Mouse (Mus musculus) kidney, adult 2 months (tissue): ENCODE measurements around the gene Gch1. TPM values are rescaled to one million over a fixed set of nuclear protein-coding genes. Genes with fewer than 3 reads are reported as not detected.
A peak's percentile ranks its signal among the peaks of the same experiment; 100 is the strongest.

ENCODE experiments used
- DNase-seq: peaks from one replicate; pipeline ENCODE4 v3.0.0; 2021
- H3K27ac ChIP-seq: fragments of 200-500 bp; 2 replicates; pipeline ENCODE4 v1.5.1; 2012; ENCODE audit warnings: low read depth, low read length, control low read depth, inconsistent platforms; ENCODE audit not compliant: insufficient read depth
- H3K27me3 ChIP-seq: fragments of 200-500 bp; replicated peaks from 2 replicates; pipeline ENCODE4 v1.6.1; 2012; ENCODE audit warnings: mild to moderate bottlenecking, moderate library complexity, low read length, inconsistent platforms; ENCODE audit not compliant: control insufficient read depth, insufficient read depth
- H3K36me3 ChIP-seq: fragments of 200-500 bp; 2 replicates; pipeline ENCODE4 v1.6.1; 2012; ENCODE audit warnings: mild to moderate bottlenecking, moderate library complexity, low read length, inconsistent platforms; ENCODE audit not compliant: control insufficient read depth, insufficient read depth
- H3K4me1 ChIP-seq: fragments of 200-500 bp; 2 replicates; pipeline ENCODE4 v1.6.1; 2011; ENCODE audit warnings: low read length; ENCODE audit not compliant: control insufficient read depth, insufficient read depth
- H3K4me3 ChIP-seq: fragments of 200-500 bp; 2 replicates; pipeline ENCODE4 v1.5.1; 2011; ENCODE audit warnings: mild to moderate bottlenecking, low read depth, low read length, control low read depth; ENCODE audit not compliant: insufficient read depth
- CTCF ChIP-seq: fragments of 200-500 bp; conservative IDR thresholded peaks from 2 replicates; pipeline ENCODE4 v1.5.1; 2011; ENCODE audit warnings: low read depth, mild to moderate bottlenecking, control low read depth, low read length, moderate library complexity, mixed read lengths; ENCODE audit not compliant: insufficient read depth, insufficient read length
- POLR2A ChIP-seq: fragments of 200-500 bp; IDR thresholded peaks from one replicate; pipeline ENCODE4 v1.6.1; 2011; ENCODE audit warnings: low read depth, low read length, control low read depth
- WGBS: fragments of 180-500 bp; shearing (Covaris S2); methylation state at CpG from one replicate; pipeline ENCODE4 v1.1.7; 2018; 5-methylcytosine and 5-hydroxymethylcytosine counted together
- polyA plus RNA-seq: library from polyadenylated mRNA; depleted of rRNA; stranded (reverse); fragments of >200 nt; gene quantifications from 2 replicates; pipeline ENCODE4 v1.2.3, GENCODE M21; 2012

Gene Gch1
- polyA plus RNA-seq, 1 experiment, result 2.5 TPM

- no peak for TF ChIP-seq POLR2A
- TF ChIP-seq CTCF, result no peak
- no peak overlapping the region for H3K27ac ChIP-seq
- 80% methylated on average over 2 of the region's 2 CpGs for WGBS
- DNase-seq, result no peak
- no peaks in the 10 kb centered on the region for H3K36me3 ChIP-seq
- H3K4me1 ChIP-seq, result no peaks in the 10 kb centered on the region
- H3K4me3 ChIP-seq, result no peak overlapping the region
- no peaks in the 10 kb centered on the region for H3K27me3 ChIP-seq
These were observed 29.1 kb downstream of the Gch1 start for GRCm38 (mm10) chr14:47160051-47160640.

- no peak for TF ChIP-seq POLR2A
- no peak for TF ChIP-seq CTCF
- no peak for DNase-seq
- Histone ChIP-seq H3K4me1 (no peaks in the 10 kb centered on the region), H3K27me3 (no peaks in the 10 kb centered on the region), H3K4me3 (no peak overlapping the region), H3K27ac (no peak overlapping the region), H3K36me3 (no peaks in the 10 kb centered on the region)
- WGBS, result 94% methylated on average over 3 of the region's 3 CpGs
These were observed 34.9 kb downstream of the Gch1 start for GRCm38 (mm10) chr14:47154303-47154702.

GRCm38 (mm10) chr14:47151306-47151705, 37.9 kb downstream of the Gch1 start:
- no peaks in the 10 kb centered on the region for H3K4me1 ChIP-seq
- H3K36me3 ChIP-seq, result no peaks in the 10 kb centered on the region
- H3K27me3 ChIP-seq, result no peaks in the 10 kb centered on the region
- TF ChIP-seq CTCF (no peak), POLR2A (no peak)
- H3K4me3 ChIP-seq, result no peak overlapping the region
- no peak overlapping the region for H3K27ac ChIP-seq
- DNase-seq, result no peak
- 91% methylated on average over 6 of the region's 6 CpGs for WGBS

- no peaks in the 10 kb centered on the region for H3K36me3 ChIP-seq
- H3K4me3 ChIP-seq, result no peak overlapping the region
- TF ChIP-seq POLR2A, result no peak
- no peak for TF ChIP-seq CTCF
- no peaks in the 10 kb centered on the region for H3K4me1 ChIP-seq
- H3K27me3 ChIP-seq, result no peaks in the 10 kb centered on the region
- WGBS, result 96% methylated on average over 5 of the region's 5 CpGs
- H3K27ac ChIP-seq, result no peak overlapping the region
- DNase-seq, result no peak
These were observed 44.9 kb downstream of the Gch1 start for GRCm38 (mm10) chr14:47144326-47144725.

GRCm38 (mm10) chr14:47138853-47139252, 50.4 kb downstream of the Gch1 start:
- Histone ChIP-seq H3K27me3 (no peaks in the 10 kb centered on the region), H3K36me3 (no peaks in the 10 kb centered on the region), H3K4me1 (peaks cover 4% of the 10 kb centered on the region; the same call in 1 of the 2 replicates), H3K27ac (no peak overlapping the region), H3K4me3 (no peak overlapping the region)
- TF ChIP-seq CTCF (no peak), POLR2A (no peak)
- WGBS, result 72% methylated on average over 3 of the region's 3 CpGs
- DNase-seq, result no peak

GRCm38 (mm10) chr14:47136637-47137036, 52.6 kb downstream of the Gch1 start:
- no peak for TF ChIP-seq CTCF
- TF ChIP-seq POLR2A, result no peak
- no peak overlapping the region for H3K27ac ChIP-seq
- no peak overlapping the region for H3K4me3 ChIP-seq
- peak; percentile 84 for DNase-seq
- 55% methylated on average over 5 of the region's 5 CpGs for whole genome bisulfite sequencing
- H3K4me1 ChIP-seq, result peaks cover 4% of the 10 kb centered on the region; the same call in 1 of the 2 replicates
- no peaks in the 10 kb centered on the region for H3K27me3 ChIP-seq
- no peaks in the 10 kb centered on the region for H3K36me3 ChIP-seq

GRCm38 (mm10) chr14:47133948-47134347, 55.3 kb downstream of the Gch1 start:
- H3K27ac ChIP-seq, result no peak overlapping the region
- H3K4me1 ChIP-seq, result peaks cover 4% of the 10 kb centered on the region; the same call in 1 of the 2 replicates
- no peak for TF ChIP-seq CTCF
- TF ChIP-seq POLR2A, result no peak
- H3K4me3 ChIP-seq, result no peak overlapping the region
- no peak for DNase-seq
- H3K27me3 ChIP-seq, result no peaks in the 10 kb centered on the region
- WGBS, result 69% methylated on average over 10 of the region's 10 CpGs
- H3K36me3 ChIP-seq, result no peaks in the 10 kb centered on the region

- H3K36me3 ChIP-seq, result no peaks in the 10 kb centered on the region
- no peaks in the 10 kb centered on the region for H3K27me3 ChIP-seq
- no peak for DNase-seq
- 85% methylated on average over 5 of the region's 5 CpGs for WGBS
- H3K4me3 ChIP-seq, result no peak overlapping the region
- TF ChIP-seq CTCF (no peak), POLR2A (no peak)
- H3K4me1 ChIP-seq, result no peaks in the 10 kb centered on the region
- H3K27ac ChIP-seq, result no peak overlapping the region
These were observed 61.2 kb downstream of the Gch1 start for GRCm38 (mm10) chr14:47127987-47128386.
